Mouse (Mus musculus) neural tube, embryonic 10.5 days (tissue): ENCODE data around the gene Oxnad1.
"Not testable (repeated sequence)": the region's sequence is repeated elsewhere in the genome, so short reads cannot be mapped to it uniquely, and the experiment has no call there.

Source experiments
- DNase-seq: peaks from one replicate; pipeline ENCODE4 v3.0.0-alpha.2; 2017; ENCODE audit warnings: low spot score; ENCODE audit errors: extremely low spot score

Gene Oxnad1

DNA sequence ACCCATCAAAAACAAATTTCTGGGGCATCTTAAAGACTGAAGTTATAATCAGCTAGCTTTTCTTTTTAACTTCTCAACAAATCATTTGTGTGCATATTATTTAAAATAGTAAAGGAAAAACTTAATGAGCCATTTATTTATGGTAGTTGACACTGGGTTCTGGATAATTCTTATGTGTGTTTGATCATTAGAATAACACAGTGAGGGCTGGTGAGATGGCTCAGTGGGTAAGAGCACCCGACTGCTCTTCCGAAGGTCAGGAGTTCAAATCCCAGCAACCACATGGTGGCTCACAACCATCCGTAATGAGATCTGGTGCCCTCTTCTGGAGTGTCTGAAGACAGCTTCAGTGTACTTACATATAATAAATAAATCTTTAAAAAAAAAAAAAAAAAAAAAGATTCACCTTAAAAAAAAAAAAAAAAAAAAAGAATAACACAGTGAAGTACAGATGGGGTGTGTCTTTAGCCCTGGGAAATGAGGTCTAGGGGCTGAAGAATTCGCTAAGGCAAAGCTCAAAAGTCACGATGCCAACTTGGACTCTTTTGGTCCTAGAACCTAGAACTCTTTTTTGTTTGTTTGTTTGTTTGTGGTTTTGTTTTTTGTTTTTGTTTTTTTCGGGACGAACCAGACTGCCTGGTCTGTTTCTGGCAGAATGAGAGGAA, 2.5 kb downstream of the Oxnad1 start:
- DNase-seq = not testable (repeated sequence)

DNA sequence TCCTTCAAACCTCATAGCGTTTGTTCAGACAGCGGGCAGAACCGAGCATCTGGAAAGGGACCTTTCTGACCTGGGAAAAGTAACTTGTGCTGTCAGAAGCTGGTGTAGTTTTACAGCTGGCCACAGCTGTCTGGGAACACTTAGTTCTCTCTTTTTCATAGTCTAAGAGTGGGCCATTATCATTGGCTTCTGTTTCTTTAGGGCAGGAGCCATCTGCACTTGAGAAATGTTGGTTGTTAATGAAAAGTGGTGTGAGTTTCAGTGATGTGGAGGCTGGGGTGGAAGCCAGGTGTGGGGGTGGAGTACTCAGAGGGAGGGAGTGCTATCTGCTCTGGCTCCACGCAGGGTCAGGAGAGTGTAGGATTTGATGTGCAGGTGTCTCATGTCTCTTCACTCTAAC, 6.0 kb downstream of the Oxnad1 start:
- DNase-seq = peak; percentile 18

DNA sequence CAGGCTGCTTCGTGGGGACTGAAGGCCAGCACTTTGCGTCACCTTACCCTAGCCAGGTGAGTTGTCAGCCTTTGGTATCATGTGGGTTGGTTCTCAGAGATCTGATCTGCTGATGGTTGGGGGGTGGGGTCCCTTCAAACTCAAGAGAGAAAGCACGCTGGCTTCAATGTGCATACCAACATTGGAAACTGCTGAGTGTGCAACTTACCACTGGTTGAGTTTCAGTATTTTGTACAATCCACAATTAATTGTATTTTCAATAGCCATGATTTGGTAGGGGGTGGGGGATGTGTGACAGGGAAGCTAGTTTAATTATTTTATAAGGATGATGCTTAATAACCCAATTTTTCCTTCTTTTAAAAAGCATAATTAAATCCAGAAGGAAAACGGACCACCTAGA, 6.5 kb downstream of the Oxnad1 start:
- no peak for DNase-seq

DNA sequence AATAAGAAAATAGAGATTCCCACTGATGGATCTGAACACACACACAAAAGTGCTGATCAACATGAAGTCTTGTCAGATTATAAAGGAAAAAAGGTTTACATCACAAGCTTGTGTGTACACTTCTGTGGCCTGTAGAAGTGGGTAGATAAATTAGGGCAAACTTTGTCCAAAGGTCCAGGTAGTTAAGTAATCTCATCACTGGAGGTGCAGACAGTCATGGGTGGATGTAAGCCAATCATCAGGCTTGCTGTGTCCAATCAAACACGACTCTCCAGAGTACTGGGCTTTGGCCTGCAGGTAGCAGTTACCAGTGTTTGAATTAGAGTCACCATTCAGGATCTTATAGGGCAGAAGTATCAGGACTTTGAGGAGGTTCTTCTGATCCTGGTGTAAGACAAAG, 7.8 kb downstream of the Oxnad1 start:
- DNase-seq = no peak

DNA sequence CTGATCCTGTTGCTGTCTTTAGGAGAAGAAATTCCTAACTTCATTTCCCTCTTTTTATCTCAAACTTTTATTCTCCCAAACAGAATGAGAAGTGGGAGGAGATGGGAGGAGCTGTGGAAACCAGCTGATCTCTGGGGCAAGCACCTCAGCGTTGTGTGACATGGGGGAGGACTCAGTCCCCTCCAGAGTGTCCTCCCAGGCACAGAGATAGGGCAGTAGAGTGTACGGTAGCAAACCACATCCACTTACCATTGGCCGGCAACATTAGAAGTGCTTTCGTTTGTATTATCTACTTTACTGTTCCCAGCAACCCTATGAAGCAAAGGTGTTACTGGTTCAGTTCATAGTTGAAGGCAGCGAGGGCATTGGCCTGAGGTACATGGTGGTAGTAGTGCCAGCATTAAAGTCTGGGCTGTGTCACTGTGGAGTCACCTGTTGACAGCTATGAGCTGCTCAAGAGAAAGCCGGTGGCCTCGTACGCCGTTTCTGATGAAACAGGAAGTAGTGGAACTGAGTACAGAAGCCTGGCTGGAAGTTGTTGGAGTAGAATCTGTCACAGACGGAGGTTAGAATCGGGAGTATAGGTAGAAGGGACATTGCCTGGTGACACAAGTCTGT, 8.4 kb downstream of the Oxnad1 start:
- no peak for DNase-seq

DNA sequence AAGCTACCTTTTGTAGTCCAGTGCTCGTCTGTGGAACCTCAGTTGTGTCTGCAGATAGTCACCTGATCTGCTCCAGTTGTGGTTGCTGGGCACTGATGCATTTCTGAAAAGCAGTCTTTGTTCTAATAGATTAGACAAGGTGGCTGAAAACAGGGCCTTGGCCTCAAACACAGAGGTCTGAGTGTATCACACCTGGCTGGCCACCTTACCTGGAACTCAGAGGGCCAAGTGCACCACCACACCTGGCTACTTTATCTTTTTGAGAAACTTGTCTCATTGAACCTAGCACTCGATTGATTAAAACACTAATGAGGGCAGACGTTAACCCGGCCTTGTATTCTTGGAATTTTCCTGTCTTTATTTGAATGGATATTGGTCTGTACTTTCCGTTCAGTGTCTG, 10.5 kb downstream of the Oxnad1 start:
- DNase-seq = no peak

DNA sequence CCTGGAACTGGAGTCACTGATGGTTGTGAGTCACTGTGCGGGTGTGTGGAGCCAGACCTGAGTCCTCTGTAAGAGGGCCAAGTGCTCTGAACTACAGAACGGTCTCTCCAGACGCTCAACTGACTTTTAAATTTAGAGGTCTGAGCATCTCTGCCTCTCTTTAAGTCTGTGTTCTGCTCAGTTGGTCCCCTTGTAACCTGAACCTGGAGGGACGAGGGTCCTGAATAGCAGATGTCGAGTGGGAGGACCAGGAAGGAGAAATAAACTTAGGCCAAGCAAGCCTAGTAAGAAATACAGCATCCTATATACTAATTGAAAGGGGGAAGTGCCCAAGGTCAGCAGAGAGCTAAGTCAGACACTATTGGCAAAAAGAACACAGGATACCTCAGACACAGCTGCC, 11.6 kb downstream of the Oxnad1 start:
- DNase-seq = no peak

DNA sequence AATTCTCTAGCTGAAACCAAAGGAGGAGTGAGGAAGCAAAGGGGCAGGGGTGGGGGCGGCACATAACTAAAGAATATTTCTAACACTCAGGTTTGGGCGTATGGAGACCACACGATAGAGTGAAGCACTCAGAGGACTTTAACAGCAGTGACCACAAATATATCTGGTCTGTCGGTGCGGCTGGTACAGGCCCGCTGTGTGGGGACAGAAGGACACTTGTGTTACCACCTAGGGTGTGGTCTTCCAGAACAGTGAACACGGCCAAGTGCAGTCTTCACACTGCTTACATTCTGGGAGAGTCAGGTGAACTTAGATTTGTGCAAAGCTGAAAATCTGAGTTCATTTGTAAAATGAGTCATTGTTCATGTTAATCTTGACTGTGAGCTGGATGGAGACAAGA, 12.5 kb downstream of the Oxnad1 start:
- no peak for DNase-seq

DNA sequence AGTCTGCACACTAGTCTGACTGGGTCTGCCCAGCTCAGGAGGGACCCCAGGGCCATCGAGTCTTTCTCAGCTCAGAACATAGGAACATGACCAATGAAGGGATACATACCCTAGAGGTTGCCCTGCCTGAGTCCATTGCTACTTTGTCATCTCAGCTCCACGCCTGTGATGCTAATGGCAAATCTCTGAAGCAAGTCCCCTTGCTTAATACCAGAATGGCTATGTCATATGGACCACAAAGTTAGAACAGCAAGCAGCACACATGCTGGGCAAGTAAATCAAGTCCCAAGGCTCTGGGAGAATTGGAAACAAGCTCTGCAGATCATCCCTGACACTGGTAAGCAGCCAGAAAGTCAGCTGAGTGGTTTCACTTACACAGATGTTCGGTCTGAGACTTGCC, 13.8 kb downstream of the Oxnad1 start:
- no peak for DNase-seq

DNA sequence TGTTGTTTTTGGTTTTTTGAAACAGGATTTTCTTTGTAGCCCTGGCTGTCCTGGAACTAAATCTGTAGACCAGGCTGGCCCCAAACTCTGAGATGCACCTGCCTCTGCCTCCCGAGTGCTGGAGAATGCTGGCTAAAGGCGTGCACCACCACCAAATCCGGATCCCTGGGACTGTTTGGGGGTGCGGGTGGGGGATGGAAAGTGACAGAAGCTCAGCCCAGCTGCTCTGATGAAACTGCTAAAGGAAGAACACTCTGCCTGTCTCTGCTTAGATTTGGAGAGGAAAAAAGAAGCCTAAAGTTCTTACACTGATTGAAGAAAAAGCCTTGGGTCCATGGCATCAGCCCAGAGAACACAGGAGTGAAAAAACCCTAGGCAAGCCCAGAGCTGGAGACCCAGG, 18.4 kb downstream of the Oxnad1 start:
- DNase-seq = no peak

DNA sequence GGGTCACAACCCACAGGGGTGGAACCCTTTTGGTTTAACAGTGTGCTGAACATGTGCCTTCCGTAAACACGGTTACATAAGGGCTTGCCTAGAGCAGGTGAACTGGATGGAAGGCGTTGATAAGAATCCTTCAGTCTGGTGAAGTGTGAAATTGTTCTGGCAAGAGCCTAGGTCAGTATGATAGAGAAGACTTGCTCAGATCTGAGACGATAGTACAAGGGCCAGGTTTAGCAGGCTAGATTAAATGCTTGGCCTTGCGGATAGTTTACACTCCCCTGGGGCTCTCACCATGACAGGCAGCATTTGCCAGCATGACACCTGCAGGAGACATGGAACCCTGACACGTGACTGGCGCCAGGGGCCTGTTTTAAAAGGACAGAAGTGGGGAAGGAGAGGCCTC, 20.5 kb downstream of the Oxnad1 start:
- DNase-seq = no peak

DNA sequence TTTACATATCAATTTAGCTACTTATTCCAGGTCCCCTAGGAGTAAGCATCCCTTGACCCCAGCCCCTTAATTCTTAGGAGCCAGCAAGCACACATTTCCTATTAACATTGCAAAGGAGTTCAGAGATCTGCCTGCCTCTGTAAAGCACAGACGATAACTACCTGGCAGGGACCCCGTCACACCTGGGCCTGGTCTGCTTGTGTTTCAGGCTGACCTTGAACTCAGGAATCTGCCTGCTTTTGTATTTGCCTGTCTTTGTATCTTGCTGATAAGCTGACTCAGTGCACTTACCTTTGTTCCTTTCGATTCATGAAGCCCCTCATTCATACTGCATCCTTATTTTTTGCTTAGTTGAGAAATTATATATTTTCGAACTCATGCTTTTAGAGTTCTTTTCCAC, 21.7 kb downstream of the Oxnad1 start:
- no peak for DNase-seq

DNA sequence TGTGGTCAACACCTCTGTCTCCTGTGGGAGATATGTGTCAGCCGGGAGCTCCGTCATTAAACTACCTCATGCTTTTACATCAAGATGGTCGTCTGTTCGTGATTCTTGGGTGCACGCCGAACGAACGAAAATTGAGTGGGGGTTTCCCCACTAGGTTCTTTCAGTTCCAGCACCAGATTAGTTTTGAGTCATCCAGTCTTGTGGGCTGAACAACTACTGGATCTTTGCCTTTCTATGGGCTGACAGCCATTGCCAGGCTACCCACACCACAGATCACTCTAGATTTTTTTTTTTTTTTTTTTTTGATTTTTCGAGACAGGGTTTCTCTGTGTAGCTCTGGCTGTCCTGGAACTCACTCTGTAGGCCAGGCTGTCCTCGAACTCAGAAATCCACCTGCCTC, 26.9 kb downstream of the Oxnad1 start:
- not testable (repeated sequence) for DNase-seq

DNA sequence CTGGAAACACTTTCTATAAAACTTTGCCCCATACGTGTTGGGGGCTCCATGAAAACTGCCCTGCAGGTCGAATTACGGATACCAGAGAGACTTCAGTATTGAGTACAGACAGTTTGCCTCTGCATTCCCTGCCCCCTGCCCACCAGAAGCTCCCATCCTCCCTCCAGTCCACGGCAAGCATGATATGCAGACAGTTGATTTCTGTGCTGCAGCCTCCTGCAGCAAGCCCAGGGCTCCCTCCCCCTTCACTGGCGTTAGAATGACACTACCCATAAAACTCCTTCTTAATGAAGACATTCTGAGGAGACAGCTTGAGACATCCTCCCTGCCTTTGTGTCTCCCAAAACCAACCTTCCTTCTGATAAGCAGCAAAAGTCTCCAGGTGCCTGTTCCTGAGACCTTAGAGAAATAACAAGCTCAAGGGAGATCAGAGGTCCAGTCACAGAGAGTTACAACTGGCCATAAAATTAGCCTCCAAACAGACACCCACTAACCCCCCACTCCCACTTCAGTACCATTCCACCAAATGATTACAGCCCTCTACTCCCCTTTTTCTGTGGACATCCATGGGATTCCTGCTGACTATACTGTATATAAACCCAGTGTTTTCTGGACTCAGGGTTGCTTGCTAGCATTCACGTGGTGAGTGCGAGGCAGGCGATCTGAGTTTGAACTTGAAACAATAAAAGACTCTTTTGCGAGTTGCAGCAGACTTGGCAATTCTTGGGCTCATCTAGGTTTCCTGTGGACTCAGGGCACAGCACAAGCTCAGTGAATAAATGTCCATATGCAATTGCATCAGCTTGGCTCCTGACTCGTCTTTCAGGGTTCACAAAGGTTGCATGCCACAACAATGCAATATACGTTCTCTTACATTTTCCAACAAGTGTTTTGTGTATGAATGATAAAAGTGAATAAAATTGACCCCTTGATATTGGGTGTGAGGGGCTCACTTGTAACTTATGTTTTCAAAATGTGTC, 36.1 kb downstream of the Oxnad1 start:
- no peak for DNase-seq

DNA sequence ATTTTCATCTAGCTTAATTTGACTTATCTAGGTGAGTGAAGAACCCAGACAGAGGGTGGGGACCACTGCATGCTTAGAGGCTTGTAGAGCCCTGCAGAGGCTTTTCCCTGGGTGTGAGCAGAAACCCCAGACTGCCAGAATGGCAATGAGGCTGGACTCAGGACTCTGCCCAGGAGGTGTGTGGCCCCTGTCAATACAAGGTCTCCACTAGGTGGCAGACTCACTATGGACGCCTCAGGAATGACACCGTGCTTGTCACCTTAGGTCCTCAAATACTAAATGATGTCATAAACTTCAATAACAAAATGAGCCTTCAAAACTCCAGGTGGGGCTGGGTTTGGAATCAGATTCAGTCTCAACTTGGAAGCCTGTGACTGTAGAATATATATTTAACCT, 36.7 kb downstream of the Oxnad1 start:
- no peak for DNase-seq

DNA sequence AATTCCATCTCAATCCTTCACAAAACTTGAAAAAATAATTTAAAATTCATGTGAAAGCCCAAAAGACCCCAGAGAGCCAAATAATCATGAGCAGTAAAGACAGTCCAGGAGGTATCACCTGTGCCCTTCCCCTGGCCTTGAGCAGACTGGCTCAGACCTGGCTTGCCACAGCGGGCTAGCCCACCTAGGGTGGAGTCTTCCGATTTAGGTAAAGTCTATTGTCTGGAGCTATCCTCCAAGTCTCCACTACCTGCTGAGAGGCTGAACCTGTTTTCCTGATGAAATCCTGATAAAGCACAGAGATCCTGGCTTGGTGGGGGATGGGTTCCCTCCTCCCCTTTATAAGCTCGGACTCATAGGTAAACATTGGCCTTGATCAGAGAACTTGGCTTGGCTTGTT, 39.1 kb downstream of the Oxnad1 start:
- DNase-seq = no peak

DNA sequence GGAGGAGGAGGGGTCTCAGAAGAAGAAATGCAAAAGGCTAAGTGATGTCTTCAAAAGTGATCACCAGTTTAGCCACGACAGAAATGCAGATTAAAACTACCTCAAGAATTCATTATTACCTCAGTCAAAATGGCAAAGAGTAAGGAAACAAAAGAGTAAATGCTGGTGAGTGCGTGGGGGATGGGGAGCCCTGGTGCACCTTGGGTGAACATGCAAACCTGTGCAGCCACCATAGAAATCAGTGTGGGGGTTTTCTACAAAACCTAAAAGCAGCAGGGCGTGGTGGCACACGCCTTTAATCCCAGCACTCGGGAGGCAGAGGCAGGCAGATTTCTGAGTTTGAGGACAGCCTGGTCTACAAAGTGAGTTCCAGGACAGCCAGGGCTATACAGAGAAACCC, 40.1 kb downstream of the Oxnad1 start:
- DNase-seq = not testable (repeated sequence)

DNA sequence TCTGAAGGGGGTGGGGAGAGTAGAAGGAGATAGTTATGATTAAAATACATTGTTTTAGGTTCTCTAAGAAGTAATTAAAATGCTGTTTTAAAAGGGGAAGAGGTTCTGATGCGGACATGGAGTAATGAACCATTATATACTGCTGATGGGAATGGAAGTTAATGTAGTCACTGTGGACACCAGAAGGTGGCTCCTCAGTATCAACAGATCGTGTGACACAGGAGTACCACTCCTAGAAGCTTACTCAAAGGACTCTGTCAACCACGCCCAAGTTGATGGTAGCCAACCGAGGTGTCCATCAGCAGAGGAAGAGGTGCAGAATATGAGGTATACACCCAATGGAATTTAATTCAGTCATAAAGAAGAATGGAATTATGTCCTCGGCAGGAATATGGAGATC, 43.2 kb downstream of the Oxnad1 start:
- no peak for DNase-seq

DNA sequence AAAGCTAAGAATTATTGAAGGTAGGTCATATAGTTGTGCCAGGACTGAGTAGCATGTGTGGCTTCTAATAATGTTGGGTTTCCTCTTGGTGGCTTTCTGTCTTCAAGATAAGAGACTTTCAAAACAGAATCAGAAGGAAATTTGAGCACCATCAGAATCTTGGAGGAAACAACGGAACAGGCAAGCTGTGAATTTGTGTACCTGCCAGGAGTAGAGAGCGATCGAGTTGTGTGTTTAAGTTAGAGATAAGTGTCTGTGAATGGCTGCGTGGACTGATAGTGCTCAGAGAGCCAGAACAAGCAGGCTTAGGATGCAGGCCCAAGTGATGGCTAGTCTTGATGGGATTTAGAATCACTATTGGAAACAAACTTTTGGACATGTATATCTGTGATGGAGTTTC, 46.7 kb downstream of the Oxnad1 start:
- no peak for DNase-seq

DNA sequence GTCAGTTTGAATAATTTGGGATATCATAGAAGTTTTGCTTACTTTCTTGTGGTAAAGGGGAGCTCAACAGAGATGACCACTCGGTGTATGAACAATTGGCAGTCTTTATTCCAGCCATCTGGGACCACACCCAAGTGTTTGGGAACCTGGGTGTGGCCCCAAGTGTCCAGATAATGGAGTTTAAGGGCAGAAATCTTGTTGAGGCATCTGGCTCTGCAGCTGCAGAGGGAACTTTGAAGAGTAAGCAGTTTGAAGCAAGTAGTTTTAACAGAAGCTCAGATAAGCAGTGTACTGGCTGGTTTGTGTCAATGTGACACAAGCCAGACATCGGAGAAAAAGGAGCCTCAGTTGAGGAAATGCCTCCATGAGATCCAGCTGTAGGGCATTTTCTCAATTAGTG, 49.1 kb downstream of the Oxnad1 start:
- DNase-seq = no peak

DNA sequence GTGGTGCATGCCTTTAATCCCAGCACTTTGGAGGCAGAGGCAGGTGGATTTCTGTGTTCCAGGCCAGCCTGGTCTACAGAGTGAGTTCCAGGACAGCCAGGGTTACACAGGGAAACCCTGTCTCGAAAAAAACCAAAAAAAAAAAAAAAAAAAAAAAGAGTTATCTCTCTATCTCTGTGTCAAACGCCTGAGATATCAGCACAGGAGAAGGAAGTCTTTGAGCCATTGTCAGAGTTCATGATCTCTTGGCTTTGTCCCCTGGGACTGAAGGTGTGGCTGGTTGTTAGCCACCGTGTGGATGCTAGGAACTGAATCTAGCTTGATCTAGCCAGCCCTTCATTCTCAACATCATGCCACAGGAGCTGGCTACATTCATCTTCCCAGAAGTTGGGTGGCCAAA, 51.3 kb downstream of the Oxnad1 start:
- DNase-seq = not testable (repeated sequence)

DNA sequence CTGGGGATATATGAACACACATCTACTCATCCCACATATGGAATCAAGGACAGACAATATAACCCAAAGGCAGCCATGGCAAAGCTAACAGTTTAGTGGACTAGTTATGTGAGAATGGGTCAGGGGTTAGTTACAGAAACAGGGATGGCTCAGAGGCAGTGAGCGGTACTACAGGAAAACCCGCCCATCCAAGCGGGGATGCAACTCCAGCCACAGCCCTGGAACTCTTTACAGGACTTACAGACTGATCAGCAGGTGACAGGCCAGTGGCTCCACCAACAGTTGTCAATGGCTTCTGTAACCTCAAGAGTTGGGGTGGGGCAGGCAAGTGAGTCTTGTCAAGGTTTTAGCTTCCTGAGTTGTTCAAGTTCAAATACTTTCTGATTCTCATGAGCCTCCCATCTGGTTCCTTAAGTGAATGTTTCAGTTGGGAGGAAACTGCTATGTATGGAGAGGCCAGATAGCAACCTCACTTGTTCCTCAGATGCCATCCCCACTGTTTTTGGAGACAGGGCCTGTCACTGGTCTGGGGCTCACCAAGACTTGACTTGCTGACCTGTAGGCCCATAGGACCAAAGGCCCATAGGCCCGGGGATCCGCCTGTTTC, 55.3 kb downstream of the Oxnad1 start:
- no peak for DNase-seq
